Mouse (Mus musculus) ES-E14 (cell line): Measurements from ENCODE around the gene Sirt3. TPM values are rescaled to one million over a fixed set of nuclear protein-coding genes. Genes with fewer than 3 reads are reported as not detected.
"Not testable (repeated sequence)": the region's sequence is repeated elsewhere in the genome, so short reads cannot be mapped to it uniquely, and the experiment has no call there.

Experiments used
- DNase-seq: peaks from one replicate; pipeline ENCODE4 v3.0.0-alpha.2; 2013; ENCODE audit warnings: low read depth, low spot score
- H3K27ac ChIP-seq: 2 replicates; pipeline ENCODE4 v1.5.1; 2012; ENCODE audit warnings: low read depth, mild to moderate bottlenecking, low read length, moderate library complexity, mixed read lengths; ENCODE audit not compliant: poor library complexity, insufficient read depth, severe bottlenecking
- H3K36me3 ChIP-seq: 2 replicates; pipeline ENCODE4 v1.6.1; 2012; ENCODE audit warnings: mild to moderate bottlenecking, low read length, moderate library complexity, mixed read lengths; ENCODE audit not compliant: control insufficient read depth, poor library complexity, insufficient read depth, severe bottlenecking
- H3K4me1 ChIP-seq, 2 experiments: fragments of 150-350 bp in 1 of 2; sonication (generic) in 1 of 2; 2 replicates each; pipeline ENCODE4 v1.6.1; 2012; ENCODE audit warnings: low read length in 2 of 2, mild to moderate bottlenecking in 1 of 2, mixed read lengths in 1 of 2; ENCODE audit not compliant: control insufficient read depth in 2 of 2, insufficient read depth in 2 of 2, poor library complexity in 1 of 2
- H3K4me3 ChIP-seq, 2 experiments: fragments of 150-350 bp in 1 of 2; sonication (generic) in 1 of 2; 2 replicates each; pipeline ENCODE4 v1.5.1; 2012; ENCODE audit warnings: low read length in 2 of 2, low read depth in 1 of 2, mild to moderate bottlenecking in 1 of 2, mixed read lengths in 1 of 2; ENCODE audit not compliant: insufficient read depth in 1 of 2, poor library complexity in 1 of 2, severe bottlenecking in 1 of 2
- H3K9ac ChIP-seq: 2 replicates; pipeline ENCODE4 v1.6.1; 2012; ENCODE audit warnings: low read depth, mild to moderate bottlenecking, low read length, mixed read lengths; ENCODE audit not compliant: poor library complexity, insufficient read depth, severe bottlenecking
- H3K9me3 ChIP-seq: fragments of 150-350 bp; sonication (generic); 2 replicates; pipeline ENCODE4 v1.6.1; 2012; ENCODE audit warnings: low read depth, mild to moderate bottlenecking, low read length; ENCODE audit not compliant: control insufficient read depth, insufficient read depth
- CHD2 ChIP-seq: IDR thresholded peaks from 2 replicates; pipeline ENCODE4 v1.6.1; 2014; ENCODE audit warnings: mild to moderate bottlenecking, low read depth, low read length, inconsistent platforms
- HCFC1 ChIP-seq: IDR thresholded peaks from 2 replicates; pipeline ENCODE4 v1.6.1; 2012; ENCODE audit warnings: low read length, inconsistent platforms, borderline replicate concordance; ENCODE audit not compliant: insufficient read depth
- MAFK ChIP-seq: IDR thresholded peaks from 2 replicates; pipeline ENCODE4 v1.6.1; 2014; ENCODE audit warnings: mild to moderate bottlenecking, low read depth, low read length, inconsistent platforms; ENCODE audit not compliant: insufficient read depth
- ZC3H11A ChIP-seq: IDR thresholded peaks from 2 replicates; pipeline ENCODE4 v1.6.1; 2012; ENCODE audit warnings: low read depth, mild to moderate bottlenecking, inconsistent platforms, low read length, borderline replicate concordance
- ZNF384 ChIP-seq: IDR thresholded peaks from 2 replicates; pipeline ENCODE4 v1.6.1; 2012; ENCODE audit warnings: low read depth, low read length, inconsistent platforms
- in situ Hi-C, 2 experiments: fragments of 600-800 bp; cut with MboI; formaldehyde crosslinking; loops; one replicate each; pipeline ENCODE4 v1.15.1; 2025; ENCODE audit warnings: low sequenced_read_pairs in 2 of 2, inconsistent platforms in 1 of 2; ENCODE audit not compliant: unreplicated experiment in 2 of 2
- total RNA-seq: library from RNA; depleted of rRNA; stranded (reverse); fragments of 300-350 nt; gene quantifications from 2 replicates; pipeline ENCODE4 v1.2.3, GENCODE M21; 2012

The Sirt3 gene
- total RNA-seq, 1 experiment, result 18.2 TPM

GRCm38 (mm10) chr7:140894031-140894430, 11.9 kb upstream of the Sirt3 start:
- Histone ChIP-seq H3K27ac (no peak overlapping the region), H3K9ac (no peak overlapping the region), H3K4me3 (no peak overlapping the region), H3K36me3 (peaks cover 50% of the 10 kb centered on the region), H3K4me1 (no peaks in the 10 kb centered on the region), H3K9me3 (no peaks in the 10 kb centered on the region)
- in situ Hi-C loops, result loop anchor here in 1 of 2 experiments (10.0 kb wide), 1 partner anchor 49 kb away; the partner anchor contains the start of genes Odf3 and Scgb1c1
- TF ChIP-seq ZNF384, result no peak
- no peak for TF ChIP-seq MAFK
- no peak for TF ChIP-seq CHD2
- TF ChIP-seq ZC3H11A, result no peak
- no peak for TF ChIP-seq HCFC1
- DNase-seq, result no peak

GRCm38 (mm10) chr7:140890636-140891035, 8.5 kb upstream of the Sirt3 start:
- not testable (repeated sequence) for H3K9me3 ChIP-seq, H3K4me3 ChIP-seq, H3K4me1 ChIP-seq, H3K27ac ChIP-seq, DNase-seq
- Histone ChIP-seq H3K9ac (0 out of 2 replicates have a peak overlapping the region, but pooled peaks have one; percentile 27), H3K36me3 (peaks cover 44% of the 10 kb centered on the region)
- in situ Hi-C loops, result loop anchor here in 1 of 2 experiments (10.0 kb wide), 1 partner anchor 46 kb away; the partner anchor contains the start of genes Odf3 and Scgb1c1

GRCm38 (mm10) chr7:140882469-140882803, 327 bp upstream of the Sirt3 start:
- H3K36me3 ChIP-seq, result peaks cover 18% of the 10 kb centered on the region
- DNase-seq, result no peak
- H3K27ac ChIP-seq, result 0 out of 2 replicates have a peak overlapping the region, but pooled peaks have one; percentile 45
- H3K9ac ChIP-seq, result peak overlapping the region; percentile 89
- in situ Hi-C loops, result no loop called here
- H3K9me3 ChIP-seq, result no peaks in the 10 kb centered on the region
- TF ChIP-seq CHD2 (no peak), HCFC1 (peak; percentile 4; the same call in 1 of the 2 replicates)
- 0 out of 4 replicates have a peak, but pooled peaks cover 0 to 3% of the 10 kb centered on the region in 2 experiments for H3K4me1 ChIP-seq
- peak overlapping the region; percentile 83 to 95 for H3K4me3 ChIP-seq

GRCm38 (mm10) chr7:140880865-140881515, 1.1 kb downstream of the Sirt3 start:
- DNase-seq, result no peak
- TF ChIP-seq MAFK, result no peak
- TF ChIP-seq ZNF384, result 0 out of 2 replicates have a peak, but pooled peaks have one; percentile 33
- H3K36me3 ChIP-seq, result peaks cover 21% of the 10 kb centered on the region
- peak overlapping the region; percentile 83 to 95 for H3K4me3 ChIP-seq
- H3K9ac ChIP-seq, result peak overlapping the region; percentile 71
- H3K9me3 ChIP-seq, result no peaks in the 10 kb centered on the region
- in situ Hi-C loops, result no loop called here
- H3K4me1 ChIP-seq, result 0 out of 4 replicates have a peak, but pooled peaks cover 0 to 3% of the 10 kb centered on the region in 2 experiments
- H3K27ac ChIP-seq, result no peak overlapping the region; the same call in 1 of the 2 replicates

- Histone ChIP-seq H3K4me3 (no peak overlapping the region), H3K36me3 (peaks cover 21% of the 10 kb centered on the region), H3K9ac (no peak overlapping the region), H3K27ac (no peak overlapping the region), H3K9me3 (no peaks in the 10 kb centered on the region), H3K4me1 (0 out of 4 replicates have a peak, but pooled peaks cover 0 to 3% of the 10 kb centered on the region in 2 experiments)
- no peak for DNase-seq
- in situ Hi-C loops, result no loop called here
- TF ChIP-seq HCFC1 (no peak), CHD2 (no peak), MAFK (no peak), ZNF384 (no peak), ZC3H11A (no peak)
Measured at GRCm38 (mm10) chr7:140880419-140880818, 1.7 kb downstream of the Sirt3 start.
